Mouse (Mus musculus) fibroblast of lung, adult 2 months (primary cell): ENCODE results near the gene St3gal2.
"Not testable (repeated sequence)": the region's sequence is repeated elsewhere in the genome, so short reads cannot be mapped to it uniquely, and the experiment has no call there.

ENCODE experiments used
- DNase-seq: peaks from one replicate; pipeline ENCODE4 v3.0.0-alpha.2; 2011; ENCODE audit warnings: low read depth

Gene St3gal2

GRCm38 (mm10) chr8:110944276-110944876, 24.7 kb downstream of the St3gal2 start:
- peak; percentile 90 for DNase-seq

GRCm38 (mm10) chr8:110945716-110946115, 26.0 kb downstream of the St3gal2 start:
- DNase-seq: no peak

GRCm38 (mm10) chr8:110950065-110950484, 30.4 kb downstream of the St3gal2 start:
- DNase-seq: no peak

- DNase-seq: no peak
Observed at GRCm38 (mm10) chr8:110954776-110955175, 35.1 kb downstream of the St3gal2 start.

- no peak for DNase-seq
Observed at GRCm38 (mm10) chr8:110956619-110957450, 37.1 kb downstream of the St3gal2 start.

- DNase-seq: no peak
Observed at GRCm38 (mm10) chr8:110957471-110957870, 37.7 kb downstream of the St3gal2 start.

- DNase-seq: no peak
Observed at GRCm38 (mm10) chr8:110958135-110958534, 38.4 kb downstream of the St3gal2 start.

- DNase-seq: not testable (repeated sequence)
Observed at GRCm38 (mm10) chr8:110958553-110958952, 38.8 kb downstream of the St3gal2 start.

GRCm38 (mm10) chr8:110959071-110959780, 39.5 kb downstream of the St3gal2 start:
- DNase-seq: no peak

GRCm38 (mm10) chr8:110959906-110960305, 40.2 kb downstream of the St3gal2 start:
- DNase-seq: no peak

- no peak for DNase-seq
Observed at GRCm38 (mm10) chr8:110963051-110963450, 43.3 kb downstream of the St3gal2 start.

GRCm38 (mm10) chr8:110964666-110965065, 44.9 kb downstream of the St3gal2 start:
- no peak for DNase-seq

GRCm38 (mm10) chr8:110965594-110965993, 45.9 kb downstream of the St3gal2 start:
- DNase-seq: no peak

GRCm38 (mm10) chr8:110966586-110966985, 46.9 kb downstream of the St3gal2 start:
- DNase-seq: no peak

GRCm38 (mm10) chr8:110967326-110967725, 47.6 kb downstream of the St3gal2 start:
- no peak for DNase-seq

GRCm38 (mm10) chr8:110969910-110970770, 50.4 kb downstream of the St3gal2 start:
- DNase-seq: no peak

- DNase-seq: not testable (repeated sequence)
Observed at GRCm38 (mm10) chr8:110976532-110976931, 56.8 kb downstream of the St3gal2 start.

- not testable (repeated sequence) for DNase-seq
Observed at GRCm38 (mm10) chr8:110977987-110978386, 58.3 kb downstream of the St3gal2 start.

GRCm38 (mm10) chr8:110981304-110981703, 61.6 kb downstream of the St3gal2 start:
- DNase-seq: no peak

- no peak for DNase-seq
Observed at GRCm38 (mm10) chr8:110987805-110988744, 68.4 kb downstream of the St3gal2 start.

GRCm38 (mm10) chr8:110990017-110990416, 70.3 kb downstream of the St3gal2 start:
- no peak for DNase-seq
